Mouse (Mus musculus): Measurements from ENCODE around the gene Gnb1. TPM values are rescaled to one million over a fixed set of nuclear protein-coding genes. Genes with fewer than 3 reads are reported as not detected.
A peak's percentile ranks its signal among the peaks of the same experiment; 100 is the strongest.
"Not testable (repeated sequence)": the region's sequence is repeated elsewhere in the genome, so short reads cannot be mapped to it uniquely, and the experiment has no call there.

The Gnb1 gene
- polyA plus RNA-seq, 1 experiment from 2014 or later: 762 TPM

DNA sequence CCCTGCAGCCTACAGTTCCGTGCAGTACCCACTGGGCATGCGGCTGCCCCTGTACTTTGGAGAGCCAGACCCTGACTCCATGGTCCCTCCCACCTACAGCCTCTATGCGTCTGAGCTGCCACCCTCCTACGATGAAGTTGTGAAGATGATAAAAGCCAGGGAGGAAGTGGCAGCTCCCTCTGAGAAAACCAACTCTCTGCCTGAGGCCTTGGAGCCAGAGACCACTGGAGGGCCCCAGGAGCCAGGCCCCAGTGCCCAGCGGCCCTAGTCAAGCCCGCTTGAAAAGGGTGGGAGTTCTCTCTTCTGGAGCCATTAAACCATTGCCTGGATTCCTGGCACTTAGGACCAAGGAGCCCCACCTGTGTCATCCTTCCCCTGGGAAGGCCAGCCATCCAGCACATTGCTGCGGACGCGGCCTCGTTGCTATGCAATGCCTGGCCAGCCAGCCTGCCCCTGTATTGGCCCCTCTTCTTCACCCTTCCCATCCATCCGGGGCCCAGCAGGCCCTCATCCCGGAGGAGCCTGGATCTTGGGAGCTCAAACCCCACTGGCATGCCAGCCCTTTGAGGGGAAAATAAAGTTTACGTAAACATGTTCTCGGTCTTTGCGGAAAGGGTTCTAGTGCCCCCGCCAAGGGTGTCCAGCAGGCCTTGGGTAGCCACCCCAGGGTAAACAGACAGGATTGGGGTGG lies 20.8 kb upstream of the Gnb1 start:
- H3K4me1 ChIP-seq: peaks cover 5% of the 10 kb centered on the region
- H3K9me3 ChIP-seq: no peaks in the 10 kb centered on the region
- WGBS: 83% methylated on average over 16 of the region's 16 CpGs
- no peak overlapping the region for H3K4me3 ChIP-seq
- ATAC-seq (ENCODE audit: low FRiP score, low read depth): no peak
- H3K9ac ChIP-seq: no peak overlapping the region
- no peaks in the 10 kb centered on the region for H3K27me3 ChIP-seq (replicated peaks)
- H3K27ac ChIP-seq: no peak overlapping the region
- H3K36me3 ChIP-seq: no peaks in the 10 kb centered on the region
- H3K4me2 ChIP-seq (replicated peaks): no peak overlapping the region

DNA sequence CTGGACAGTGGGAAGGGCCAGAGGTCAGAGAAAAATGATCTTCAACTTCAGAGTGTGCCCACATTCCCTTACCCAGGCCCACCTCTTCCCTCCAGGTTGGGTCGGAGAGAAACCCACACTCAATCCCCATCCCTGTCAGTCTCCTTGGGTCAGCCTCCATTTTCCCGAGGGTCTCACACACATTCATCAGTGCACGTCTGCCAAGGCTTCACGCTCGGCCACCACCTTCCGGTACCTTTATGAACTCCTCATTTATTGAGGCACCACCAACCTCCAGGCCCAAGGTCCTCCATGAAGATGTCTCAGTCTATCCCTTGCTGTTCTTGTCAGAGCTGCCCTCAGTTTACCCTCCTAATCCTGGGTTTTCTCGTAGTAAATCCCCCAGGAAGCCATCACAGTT lies 20.2 kb upstream of the Gnb1 start:
- WGBS: 83% methylated on average over 7 of the region's 7 CpGs
- Histone ChIP-seq H3K4me1 (peaks cover 5% of the 10 kb centered on the region), H3K9me3 (no peaks in the 10 kb centered on the region), H3K9ac (no peak overlapping the region), H3K4me3 (no peak overlapping the region), H3K27ac (no peak overlapping the region), H3K36me3 (no peaks in the 10 kb centered on the region), H3K27me3 (replicated peaks) (no peaks in the 10 kb centered on the region), H3K4me2 (replicated peaks) (no peak overlapping the region)
- no peak for ATAC-seq (ENCODE audit: low FRiP score, low read depth)

DNA sequence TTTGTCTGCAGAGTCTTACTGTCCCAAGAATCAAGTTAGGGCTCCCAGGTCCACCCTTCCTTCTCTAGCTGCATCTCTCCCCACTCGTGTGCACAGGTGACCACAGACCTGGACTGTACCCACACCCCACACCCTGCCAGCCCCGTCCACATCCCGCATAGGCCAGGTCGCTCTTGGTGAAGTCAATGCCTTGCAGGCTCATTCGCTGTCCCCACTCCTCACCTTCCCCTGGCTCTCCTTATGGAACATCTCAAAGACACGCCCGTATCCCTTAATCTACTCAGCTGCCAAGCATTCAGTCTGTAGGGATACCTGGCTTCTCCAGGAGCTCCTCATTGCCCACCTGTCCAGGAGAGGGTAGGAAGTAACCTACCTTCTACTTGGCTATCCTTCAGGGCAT lies 19.8 kb upstream of the Gnb1 start:
- H3K36me3 ChIP-seq: no peaks in the 10 kb centered on the region
- H3K9me3 ChIP-seq: no peaks in the 10 kb centered on the region
- H3K9ac ChIP-seq: no peak overlapping the region
- 89% methylated on average over 7 of the region's 7 CpGs for whole genome bisulfite sequencing
- peaks cover 5% of the 10 kb centered on the region for H3K4me1 ChIP-seq
- H3K4me3 ChIP-seq: no peak overlapping the region
- no peak overlapping the region for H3K4me2 ChIP-seq (replicated peaks)
- H3K27ac ChIP-seq: no peak overlapping the region
- H3K27me3 ChIP-seq (replicated peaks): no peaks in the 10 kb centered on the region
- ATAC-seq (ENCODE audit: low FRiP score, low read depth): no peak

DNA sequence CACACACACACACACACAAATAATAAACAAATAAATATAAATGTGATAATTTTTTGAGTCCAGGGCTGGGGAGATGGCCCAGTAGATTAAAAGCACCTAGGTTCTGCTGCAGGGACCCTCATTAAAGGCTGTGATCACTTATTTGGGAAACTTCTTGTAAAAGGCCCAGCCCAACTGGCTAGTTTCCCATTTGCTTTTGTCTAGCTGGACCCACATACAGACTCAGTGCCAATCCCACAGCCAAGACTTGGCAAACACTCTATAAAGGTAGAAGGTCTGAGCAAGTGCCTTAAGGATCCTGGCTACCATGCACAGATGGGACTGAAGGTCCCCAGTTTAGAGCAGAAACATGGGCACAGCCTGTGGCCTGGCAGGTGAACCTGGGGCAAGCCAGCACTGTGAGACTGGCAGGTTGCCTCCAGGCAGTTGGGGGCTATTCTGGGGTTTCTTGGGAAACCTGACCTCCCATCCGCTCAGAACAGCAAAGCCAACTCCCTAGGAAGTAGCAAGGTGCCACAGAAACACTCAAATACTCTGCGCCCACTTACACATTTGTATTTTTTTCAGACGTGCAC lies 18.4 kb upstream of the Gnb1 start:
- H3K9ac ChIP-seq: no peak overlapping the region
- 79% methylated on average over 3 of the region's 3 CpGs for WGBS
- ATAC-seq (ENCODE audit: low FRiP score, low read depth): no peak

DNA sequence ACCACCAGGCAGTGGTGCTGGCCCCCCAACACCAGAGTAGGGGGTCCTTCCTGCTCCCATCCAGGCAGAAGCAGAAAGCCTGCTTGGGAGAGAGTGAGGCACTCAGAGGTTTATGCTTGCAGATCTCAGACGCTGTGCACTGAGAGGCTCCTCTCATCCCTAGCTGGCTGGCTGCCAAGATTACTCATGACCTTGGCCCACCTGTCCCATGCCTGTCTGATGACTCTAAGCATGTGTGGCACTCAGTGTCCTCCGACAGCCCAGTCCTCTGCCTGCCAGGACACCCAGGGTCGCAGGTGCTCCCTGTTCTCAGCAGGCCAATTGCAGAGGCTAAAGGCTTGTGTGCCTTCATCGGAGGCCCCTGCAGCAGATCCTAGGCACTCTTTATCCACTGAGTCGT lies 17.8 kb upstream of the Gnb1 start:
- Histone ChIP-seq H3K36me3 (no peaks in the 10 kb centered on the region), H3K9me3 (no peaks in the 10 kb centered on the region), H3K4me1 (peaks cover 5% of the 10 kb centered on the region), H3K27ac (no peak overlapping the region), H3K4me2 (replicated peaks) (no peak overlapping the region), H3K4me3 (no peak overlapping the region), H3K27me3 (replicated peaks) (no peaks in the 10 kb centered on the region), H3K9ac (no peak overlapping the region)
- ATAC-seq (ENCODE audit: low FRiP score, low read depth): no peak
- WGBS: 63% methylated on average over 5 of the region's 5 CpGs

More for the DNA sequence above, 18.4 kb upstream of the Gnb1 start:
- Histone ChIP-seq H3K4me2 (replicated peaks) (no peak overlapping the region), H3K9me3 (no peaks in the 10 kb centered on the region), H3K36me3 (no peaks in the 10 kb centered on the region), H3K27ac (no peak overlapping the region), H3K4me3 (no peak overlapping the region), H3K4me1 (peaks cover 5% of the 10 kb centered on the region), H3K27me3 (replicated peaks) (no peaks in the 10 kb centered on the region)

DNA sequence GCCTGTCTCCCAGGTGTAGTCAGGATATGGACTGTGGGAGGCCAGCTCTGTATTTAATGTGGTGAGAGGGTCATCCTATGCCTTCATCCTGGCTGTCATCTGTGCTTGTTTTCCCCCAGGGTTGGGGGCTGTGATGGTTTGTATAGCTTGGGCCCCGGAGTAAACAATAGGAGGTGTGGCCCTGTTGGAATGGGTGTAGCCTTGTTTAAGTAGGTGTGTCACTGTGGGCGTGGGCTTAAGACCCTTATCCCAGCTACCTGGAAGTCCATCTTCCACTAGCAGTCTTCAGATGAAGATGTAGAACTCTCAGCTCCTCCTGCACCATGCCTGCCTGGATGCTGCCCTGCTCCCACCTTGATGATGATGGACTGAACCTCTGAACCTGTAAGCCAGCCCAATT lies 17.4 kb upstream of the Gnb1 start:
- 53% methylated on average over 2 of the region's 2 CpGs for WGBS
- not testable (repeated sequence) for H3K4me2 ChIP-seq (replicated peaks); H3K4me1 ChIP-seq; H3K4me3 ChIP-seq; H3K9ac ChIP-seq; H3K9me3 ChIP-seq; H3K27ac ChIP-seq; H3K36me3 ChIP-seq; H3K27me3 ChIP-seq (replicated peaks); ATAC-seq (ENCODE audit: low FRiP score, low read depth)

DNA sequence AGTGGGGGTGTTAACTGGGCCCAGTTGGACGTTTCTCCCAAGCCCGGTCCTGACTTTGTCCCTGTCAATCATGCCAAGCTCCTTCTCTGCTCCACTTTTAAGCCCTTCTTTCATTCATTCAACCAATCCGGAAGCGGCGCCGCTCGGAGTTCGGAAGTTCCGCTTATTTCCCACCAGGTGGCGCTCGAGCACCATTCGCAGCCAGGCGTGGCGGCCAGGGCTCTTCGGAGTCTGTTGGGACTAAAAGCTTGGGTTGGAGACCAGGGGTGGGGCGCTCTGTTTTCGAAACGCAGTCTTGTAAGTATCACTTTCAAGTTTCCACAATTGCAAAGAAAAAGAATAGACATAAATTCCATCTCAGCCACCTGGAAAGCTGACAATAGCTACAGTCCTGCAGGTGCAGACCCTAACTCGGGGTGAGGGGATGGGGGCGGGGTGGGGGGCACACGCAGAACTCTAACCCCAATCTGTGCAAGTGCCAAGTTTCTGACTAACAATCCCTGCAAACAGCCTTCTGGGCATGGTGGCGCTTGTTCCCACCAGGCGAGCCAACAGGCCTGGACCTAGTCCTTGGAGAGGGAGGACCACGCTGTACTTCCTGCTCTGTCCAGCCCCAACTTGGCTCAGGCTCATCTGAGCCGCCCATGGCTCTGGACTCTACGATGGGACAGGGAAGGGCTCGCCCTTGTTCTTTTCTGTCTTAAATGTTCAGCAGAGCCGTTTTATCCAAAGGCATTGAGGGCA lies 9.6 kb upstream of the Gnb1 start:
- 0 out of 2 replicates have a peak, but pooled peaks have one; percentile 48 for ATAC-seq (ENCODE audit: low FRiP score, low read depth)
- no peaks in the 10 kb centered on the region for H3K36me3 ChIP-seq
- H3K27me3 ChIP-seq (replicated peaks): no peaks in the 10 kb centered on the region
- no peak overlapping the region for H3K27ac ChIP-seq
- no peak overlapping the region for H3K4me3 ChIP-seq
- H3K4me1 ChIP-seq: no peaks in the 10 kb centered on the region
- no peaks in the 10 kb centered on the region for H3K9me3 ChIP-seq
- H3K4me2 ChIP-seq (replicated peaks): peak overlapping the region; percentile 39; the same call in 1 of the 2 replicates
- no peak overlapping the region for H3K9ac ChIP-seq
- WGBS: 26% methylated on average over 28 of the region's 28 CpGs

DNA sequence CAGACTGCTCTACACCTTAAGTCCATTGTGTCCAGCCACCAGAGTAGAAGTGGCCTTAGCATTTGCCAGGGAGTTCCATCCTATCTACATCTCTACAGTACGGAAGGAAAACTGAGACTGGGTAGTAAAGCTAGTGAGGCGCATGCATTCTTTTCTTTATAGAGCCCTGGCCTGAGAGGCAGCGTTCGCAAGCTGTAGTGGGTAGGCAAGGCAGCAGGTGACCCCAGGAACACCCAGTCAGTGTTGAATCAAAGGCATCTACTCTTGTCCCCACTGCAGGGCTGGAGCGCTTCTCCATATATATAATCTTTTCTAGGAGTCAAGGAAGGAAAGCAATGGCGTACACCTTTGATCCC lies 9.1 kb upstream of the Gnb1 start:
- Histone ChIP-seq H3K27ac (no peak overlapping the region), H3K9me3 (no peaks in the 10 kb centered on the region), H3K36me3 (no peaks in the 10 kb centered on the region), H3K4me2 (replicated peaks) (no peak overlapping the region), H3K27me3 (replicated peaks) (no peaks in the 10 kb centered on the region), H3K9ac (no peak overlapping the region), H3K4me3 (no peak overlapping the region), H3K4me1 (no peaks in the 10 kb centered on the region)
- ATAC-seq (ENCODE audit: low FRiP score, low read depth): no peak
- WGBS: 89% methylated on average over 6 of the region's 6 CpGs

DNA sequence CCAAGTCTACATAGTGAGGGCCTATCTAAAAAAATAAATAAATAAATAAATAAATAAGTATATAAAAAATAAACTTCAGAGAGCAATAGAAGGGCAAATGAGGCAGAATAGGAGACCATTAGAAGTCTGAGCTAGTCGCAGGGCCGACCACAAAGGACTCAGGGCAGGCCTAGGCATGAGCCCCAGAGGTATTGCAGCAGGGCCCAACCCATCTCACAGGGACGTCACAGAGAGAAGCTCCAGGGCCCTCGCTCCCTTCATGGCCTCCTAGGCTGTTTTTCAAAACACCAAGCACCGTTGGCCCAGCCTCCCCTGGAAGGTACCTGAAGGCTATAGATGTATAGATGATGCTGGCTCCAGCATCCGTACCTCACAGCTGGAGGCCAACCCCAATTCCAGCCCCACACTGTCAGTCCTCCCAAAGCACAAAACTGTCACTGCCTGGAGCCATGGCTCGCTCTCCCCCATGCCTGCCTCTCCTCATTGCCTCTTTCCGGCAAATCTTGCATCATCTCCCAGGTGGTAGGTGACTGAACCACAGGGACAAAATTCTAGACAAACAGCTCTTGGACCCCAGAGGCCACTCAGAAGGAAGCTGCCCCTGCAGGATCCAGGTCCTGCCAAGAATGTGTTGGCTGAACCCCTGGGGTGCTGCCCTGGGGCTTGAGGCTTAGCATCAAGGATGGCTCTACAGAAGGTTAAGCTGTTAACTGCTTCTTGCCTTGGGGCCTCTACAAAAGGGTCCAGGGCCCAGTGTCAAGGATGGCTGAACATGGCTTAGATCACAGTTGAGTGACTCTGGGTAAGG lies 8.2 kb upstream of the Gnb1 start:
- no peak for ATAC-seq (ENCODE audit: low FRiP score, low read depth)
- Histone ChIP-seq H3K9ac (no peak overlapping the region), H3K27ac (no peak overlapping the region), H3K4me1 (peaks cover 5% of the 10 kb centered on the region), H3K27me3 (replicated peaks) (no peaks in the 10 kb centered on the region), H3K36me3 (no peaks in the 10 kb centered on the region), H3K9me3 (no peaks in the 10 kb centered on the region), H3K4me3 (no peak overlapping the region), H3K4me2 (replicated peaks) (no peak overlapping the region)
- 79% methylated on average over 8 of the region's 8 CpGs for WGBS

DNA sequence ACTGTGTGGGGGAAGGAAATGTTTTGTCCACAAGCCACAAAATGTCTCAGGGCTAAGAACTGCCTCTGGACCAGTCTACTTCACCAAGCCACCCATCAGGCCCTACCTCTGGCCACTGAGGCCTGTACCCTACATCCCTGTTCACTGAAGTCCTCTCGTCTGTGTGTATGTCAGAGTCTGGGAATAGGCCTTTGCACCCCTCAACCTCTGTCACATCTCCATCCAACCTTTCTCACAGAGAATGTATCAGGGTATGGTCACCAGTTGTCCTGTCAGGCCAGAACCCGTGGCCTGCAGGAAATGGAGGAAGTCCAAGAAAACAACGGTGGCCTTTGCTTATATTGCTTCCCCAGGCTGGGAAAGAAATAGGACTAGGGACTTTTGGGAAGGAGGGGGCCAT lies 5.6 kb upstream of the Gnb1 start:
- H3K36me3 ChIP-seq: no peaks in the 10 kb centered on the region
- ATAC-seq (ENCODE audit: low FRiP score, low read depth): no peak
- 79% methylated on average over 3 of the region's 3 CpGs for WGBS
- peaks cover 20% of the 10 kb centered on the region for H3K4me1 ChIP-seq
- H3K4me2 ChIP-seq (replicated peaks): no peak overlapping the region
- no peak overlapping the region for H3K27ac ChIP-seq
- no peak overlapping the region for H3K9ac ChIP-seq
- no peaks in the 10 kb centered on the region for H3K27me3 ChIP-seq (replicated peaks)
- H3K4me3 ChIP-seq: no peak overlapping the region
- H3K9me3 ChIP-seq: no peaks in the 10 kb centered on the region

DNA sequence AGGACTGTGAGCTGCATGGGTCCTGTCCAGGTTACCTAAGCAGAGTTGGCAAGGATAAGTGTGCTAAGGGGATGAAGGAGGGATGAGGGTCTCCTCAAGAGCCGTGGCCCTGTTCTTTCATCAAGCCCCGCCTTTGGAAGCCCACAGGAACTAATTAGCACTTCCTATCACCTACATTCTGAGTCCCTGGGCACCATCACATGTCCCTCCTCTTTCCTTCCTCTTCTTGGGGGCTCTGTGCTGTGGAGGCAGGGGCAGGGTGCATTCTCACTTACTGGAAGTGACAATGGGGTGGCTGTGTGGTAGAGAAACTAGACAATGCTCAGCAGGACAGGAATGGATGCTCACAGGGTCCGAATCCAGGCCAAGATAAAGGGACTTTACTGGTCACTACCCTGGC lies 3.4 kb upstream of the Gnb1 start:
- Histone ChIP-seq H3K27me3 (replicated peaks) (no peaks in the 10 kb centered on the region), H3K9ac (no peak overlapping the region), H3K4me2 (replicated peaks) (no peak overlapping the region), H3K4me3 (no peak overlapping the region), H3K27ac (no peak overlapping the region), H3K36me3 (no peaks in the 10 kb centered on the region), H3K9me3 (no peaks in the 10 kb centered on the region), H3K4me1 (peaks cover 23% of the 10 kb centered on the region)
- no peak for ATAC-seq (ENCODE audit: low FRiP score, low read depth)
- WGBS: 41% methylated on average over 3 of the region's 3 CpGs

Measured in neural tube, embryonic 12.5 days (tissue).